Mouse (Mus musculus) large intestine, adult 2 months (tissue): ENCODE measurements around the gene Hoxa1. TPM values are rescaled to one million over a fixed set of nuclear protein-coding genes. Genes with fewer than 3 reads are reported as not detected.

Source experiments
- DNase-seq: peaks from one replicate; pipeline ENCODE4 v3.0.0-alpha.2; 2012; ENCODE audit warnings: low read depth, low spot score
- whole genome bisulfite sequencing: fragments of 180-500 bp; shearing (Covaris S2); methylation state at CpG from one replicate; pipeline ENCODE4 v1.1.7; 2018; 5-methylcytosine and 5-hydroxymethylcytosine counted together
- polyA plus RNA-seq: library from polyadenylated mRNA; depleted of rRNA; stranded (reverse); fragments of >200 nt; gene quantifications from 2 replicates; pipeline ENCODE4 v1.2.3, GENCODE M21; 2012; rRNA removed

Hoxa1 gene
- polyA plus RNA-seq, 1 experiment: 0.24 TPM

GRCm38 (mm10) chr6:52123673-52124072, 34.4 kb downstream of the Hoxa1 start:
- WGBS: 76% methylated on average over 4 of the region's 4 CpGs
- DNase-seq: no peak

GRCm38 (mm10) chr6:52121173-52121572, 36.9 kb downstream of the Hoxa1 start:
- no peak for DNase-seq
- WGBS: 78% methylated on average over 3 of the region's 3 CpGs

- no peak for DNase-seq
- 27% methylated on average over 6 of the region's 6 CpGs for WGBS
Measured at GRCm38 (mm10) chr6:52118903-52119635, 39.0 kb downstream of the Hoxa1 start.

- no peak for DNase-seq
- WGBS: 49% methylated on average over 5 of the region's 5 CpGs
Measured at GRCm38 (mm10) chr6:52115899-52116298, 42.2 kb downstream of the Hoxa1 start.

- no peak for DNase-seq
- WGBS: 63% methylated on average over 4 of the region's 4 CpGs
Measured at GRCm38 (mm10) chr6:52111846-52112245, 46.3 kb downstream of the Hoxa1 start.

GRCm38 (mm10) chr6:52107400-52107799, 50.7 kb downstream of the Hoxa1 start:
- DNase-seq: no peak
- 94% methylated on average over 3 of the region's 3 CpGs for WGBS

- DNase-seq: no peak
- 60% methylated on average over 3 of the region's 3 CpGs for WGBS
Measured at GRCm38 (mm10) chr6:52106716-52107115, 51.4 kb downstream of the Hoxa1 start.

- 73% methylated on average over 3 of the region's 3 CpGs for WGBS
- DNase-seq: no peak
Measured at GRCm38 (mm10) chr6:52106178-52106577, 51.9 kb downstream of the Hoxa1 start.

Other genes starting within 250 kb of the Hoxa1 start
- 10.5 and 12.2 TPM in 2 replicates for gene Skap2, start 145.8 kb downstream of the Hoxa1 start, polyA plus RNA-seq
- gene Hoxa2, start 6.5 kb upstream of the Hoxa1 start, polyA plus RNA-seq: 0.73 and 0.97 TPM in 2 replicates
- 0.02 and 0.07 TPM in 2 replicates for gene 5730596B20Rik, start 19.2 kb upstream of the Hoxa1 start, polyA plus RNA-seq
- 0.78 and 1.3 TPM in 2 replicates for gene Hoxa4, start 33.4 kb upstream of the Hoxa1 start, polyA plus RNA-seq
- 1.7 and 2.4 TPM in 2 replicates for gene Hoxa5, start 46.3 kb upstream of the Hoxa1 start, polyA plus RNA-seq
- 0.16 and 0.41 TPM in 2 replicates for gene Hoxa6, start 50.4 kb upstream of the Hoxa1 start, polyA plus RNA-seq
- 1.6 and 3.0 TPM in 2 replicates for gene Hoxa3, start 55.0 kb upstream of the Hoxa1 start, polyA plus RNA-seq
- 0.21 and 0.24 TPM in 2 replicates for gene Gm28308, start 55.0 kb upstream of the Hoxa1 start, polyA plus RNA-seq
- 3.2 and 3.8 TPM in 2 replicates for gene Hoxa7, start 63.5 kb upstream of the Hoxa1 start, polyA plus RNA-seq
- 0.10 TPM in 1 of 2 replicates, not detected in the other for gene Hoxa9, start 72.8 kb upstream of the Hoxa1 start, polyA plus RNA-seq
- gene Hoxa10, start 82.5 kb upstream of the Hoxa1 start, polyA plus RNA-seq: 0.04 and 0.07 TPM in 2 replicates
- not detected in 2 replicates for gene Hoxa11, start 87.5 kb upstream of the Hoxa1 start, polyA plus RNA-seq
- gene Hoxa13, start 102.6 kb upstream of the Hoxa1 start, polyA plus RNA-seq: not detected in 2 replicates
- gene Evx1, start 155.2 kb upstream of the Hoxa1 start, polyA plus RNA-seq: not detected in 2 replicates